Mouse (Mus musculus): ENCODE data around the gene Ssu72. TPM values are rescaled to one million over a fixed set of nuclear protein-coding genes. Genes with fewer than 3 reads are reported as not detected.
"Not testable (repeated sequence)": the region's sequence is repeated elsewhere in the genome, so short reads cannot be mapped to it uniquely, and the experiment has no call there.

Gene Ssu72
- polyA plus RNA-seq, 1 experiment from 2014 or later, result 52.4 TPM

DNA sequence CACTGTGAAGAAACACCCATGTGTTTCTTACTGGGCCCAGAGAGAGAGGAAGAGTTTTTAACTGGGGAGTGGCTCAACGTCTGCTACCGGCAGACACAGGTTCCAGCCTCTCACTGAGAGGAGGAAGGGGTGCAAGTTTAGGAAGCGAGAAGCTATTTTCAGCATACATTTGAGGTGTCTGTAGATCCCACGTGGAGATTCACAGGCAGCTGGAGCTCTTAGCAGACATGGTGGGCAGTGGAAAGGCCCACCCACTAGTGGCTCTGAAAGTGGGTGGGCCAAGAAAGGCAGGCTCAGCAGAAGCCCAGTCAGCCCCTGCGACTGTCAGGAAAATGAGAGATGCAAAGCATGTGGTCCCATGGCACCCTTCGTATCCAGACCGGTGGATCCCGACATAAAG is 33.7 kb downstream of the Ssu72 start:
- Histone ChIP-seq H3K27me3 (0 out of 2 replicates have a peak, but pooled peaks cover 6% of the 10 kb centered on the region), H3K9me3 (replicated peaks) (no peaks in the 10 kb centered on the region), H3K27ac (replicated peaks) (no peak overlapping the region), H3K4me2 (no peak overlapping the region), H3K4me3 (replicated peaks) (no peak overlapping the region), H3K9ac (no peak overlapping the region), H3K4me1 (replicated peaks) (peaks cover 25% of the 10 kb centered on the region), H3K36me3 (replicated peaks) (peaks cover 33% of the 10 kb centered on the region)
- WGBS (ENCODE audit: insufficient replicate concordance), result 53% methylated on average over 8 of the region's 8 CpGs
- ATAC-seq (ENCODE audit: insufficient read depth), result no peak

DNA sequence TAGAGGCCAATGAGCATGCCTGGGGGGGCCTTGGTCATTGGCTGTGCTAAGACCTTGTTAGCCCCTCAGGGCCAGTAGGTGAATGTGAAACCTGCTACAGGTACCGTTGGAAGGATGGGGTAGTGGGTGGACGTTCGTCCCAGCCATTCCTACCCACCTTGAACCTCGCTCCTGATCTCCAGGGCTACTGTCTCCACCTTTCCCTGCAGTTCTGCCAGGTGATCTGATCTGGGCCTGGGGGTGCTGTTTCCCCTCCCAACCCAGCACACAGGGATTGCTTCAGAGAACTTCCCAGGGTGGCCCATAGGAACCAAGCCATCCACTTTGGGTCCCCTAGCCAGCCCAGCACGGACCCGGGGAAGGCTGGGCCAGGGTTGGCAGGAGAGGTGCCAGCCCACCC is 34.6 kb downstream of the Ssu72 start:
- Histone ChIP-seq H3K36me3 (replicated peaks) (peaks cover 42% of the 10 kb centered on the region), H3K27me3 (0 out of 2 replicates have a peak, but pooled peaks cover 6% of the 10 kb centered on the region), H3K9ac (no peak overlapping the region), H3K4me3 (replicated peaks) (no peak overlapping the region), H3K4me2 (no peak overlapping the region), H3K27ac (replicated peaks) (no peak overlapping the region), H3K9me3 (replicated peaks) (no peaks in the 10 kb centered on the region), H3K4me1 (replicated peaks) (peaks cover 19% of the 10 kb centered on the region)
- 70% methylated on average over 6 of the region's 6 CpGs for WGBS (ENCODE audit: insufficient replicate concordance)
- no peak for ATAC-seq (ENCODE audit: insufficient read depth)

DNA sequence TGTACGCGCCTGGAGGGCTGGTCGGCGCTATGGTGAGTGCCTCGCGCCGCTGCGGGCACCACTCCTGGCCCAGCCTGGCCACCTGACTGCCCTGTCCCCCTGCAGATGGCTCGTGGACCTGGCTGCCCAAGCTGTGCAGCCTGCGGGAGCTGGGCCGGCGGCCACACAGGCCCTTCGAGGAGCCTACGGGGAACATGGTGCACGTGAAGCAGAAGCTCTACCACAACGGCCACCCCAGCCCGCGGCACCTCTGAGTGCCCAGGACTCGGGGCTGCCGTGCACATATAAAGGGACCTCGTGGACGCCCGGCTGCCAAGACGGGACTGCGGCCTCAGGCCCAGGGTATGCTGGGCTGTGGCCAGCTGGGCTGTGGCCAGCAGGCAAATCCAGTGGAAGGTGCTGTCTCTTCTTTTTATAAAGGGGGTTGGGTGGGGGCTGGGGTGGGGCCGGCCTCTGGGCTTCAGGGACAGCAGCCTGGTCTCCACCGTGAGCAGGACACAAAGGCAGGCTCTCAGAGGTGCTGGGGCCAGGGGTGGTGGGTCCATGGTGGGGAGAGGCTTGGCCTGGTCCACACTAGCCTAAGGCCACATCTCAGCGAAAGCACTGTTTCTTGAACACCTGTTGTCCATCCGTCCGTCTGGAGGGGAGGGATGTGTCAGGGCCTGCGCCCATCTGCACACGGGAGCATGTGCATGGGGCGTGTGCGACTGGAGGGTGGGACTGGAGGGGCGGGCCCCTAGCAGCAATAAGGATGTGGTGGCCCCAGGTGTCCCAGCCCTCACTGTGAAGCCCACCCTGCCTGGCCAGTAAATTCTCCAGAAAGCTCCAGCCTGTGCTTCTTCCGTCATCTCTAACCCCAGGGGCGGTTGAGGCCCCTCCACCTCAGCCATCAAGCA is 35.4 kb downstream of the Ssu72 start:
- H3K4me2 ChIP-seq, result no peak overlapping the region
- ATAC-seq (ENCODE audit: insufficient read depth), result no peak
- no peak overlapping the region for H3K27ac ChIP-seq (replicated peaks)
- no peak overlapping the region for H3K4me3 ChIP-seq (replicated peaks)
- peaks cover 11% of the 10 kb centered on the region for H3K4me1 ChIP-seq (replicated peaks)
- no peaks in the 10 kb centered on the region for H3K9me3 ChIP-seq (replicated peaks)
- H3K36me3 ChIP-seq (replicated peaks), result peaks cover 51% of the 10 kb centered on the region
- WGBS (ENCODE audit: insufficient replicate concordance), result 76% methylated on average over 37 of the region's 37 CpGs
- 0 out of 2 replicates have a peak, but pooled peaks cover 6% of the 10 kb centered on the region for H3K27me3 ChIP-seq
- H3K9ac ChIP-seq, result no peak overlapping the region

- WGBS (ENCODE audit: insufficient replicate concordance), result 81% methylated on average over 10 of the region's 10 CpGs
- H3K4me1 ChIP-seq (replicated peaks); H3K27me3 ChIP-seq; H3K9ac ChIP-seq; H3K4me2 ChIP-seq; H3K4me3 ChIP-seq (replicated peaks); H3K27ac ChIP-seq (replicated peaks); ATAC-seq (ENCODE audit: insufficient read depth); H3K9me3 ChIP-seq (replicated peaks): not testable (repeated sequence)
- peaks cover 58% of the 10 kb centered on the region for H3K36me3 ChIP-seq (replicated peaks)
Measured at GRCm38 (mm10) chr4:155740681-155741080, 36.1 kb downstream of the Ssu72 start.

- Histone ChIP-seq H3K27me3 (no peaks in the 10 kb centered on the region), H3K4me3 (replicated peaks) (no peak overlapping the region), H3K4me2 (no peak overlapping the region), H3K9ac (no peak overlapping the region), H3K36me3 (replicated peaks) (peaks cover 77% of the 10 kb centered on the region), H3K27ac (replicated peaks) (no peak overlapping the region), H3K9me3 (replicated peaks) (no peaks in the 10 kb centered on the region), H3K4me1 (replicated peaks) (no peaks in the 10 kb centered on the region)
- 77% methylated on average over 5 of the region's 5 CpGs for WGBS (ENCODE audit: insufficient replicate concordance)
- no peak for ATAC-seq (ENCODE audit: insufficient read depth)
Measured at GRCm38 (mm10) chr4:155742684-155743083, 38.1 kb downstream of the Ssu72 start.

DNA sequence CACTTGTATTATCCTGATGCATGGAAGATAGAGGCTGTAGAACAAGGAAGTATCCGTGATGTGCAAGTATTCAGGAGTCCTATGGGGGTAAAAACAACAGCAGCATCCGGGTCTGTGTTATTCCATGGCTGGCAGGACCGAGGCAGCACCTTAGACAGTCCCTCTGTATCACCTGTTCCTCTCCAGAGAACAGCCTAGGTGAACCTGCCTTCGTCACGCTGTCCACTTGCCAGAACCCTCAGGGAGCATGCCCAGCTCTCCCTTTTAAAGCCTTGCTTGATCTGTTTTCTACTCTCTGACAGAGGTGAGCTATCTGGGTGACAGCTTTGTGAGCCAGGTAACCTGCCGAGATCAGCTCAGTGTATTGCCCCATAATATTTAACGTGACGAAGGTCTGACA is 39.9 kb downstream of the Ssu72 start:
- H3K4me1 ChIP-seq (replicated peaks), result no peaks in the 10 kb centered on the region
- no peaks in the 10 kb centered on the region for H3K27me3 ChIP-seq
- H3K9me3 ChIP-seq (replicated peaks), result no peaks in the 10 kb centered on the region
- H3K4me2 ChIP-seq, result no peak overlapping the region
- no peak overlapping the region for H3K4me3 ChIP-seq (replicated peaks)
- no peak overlapping the region for H3K27ac ChIP-seq (replicated peaks)
- H3K9ac ChIP-seq, result no peak overlapping the region
- 78% methylated on average over 8 of the region's 8 CpGs for WGBS (ENCODE audit: insufficient replicate concordance)
- no peak for ATAC-seq (ENCODE audit: insufficient read depth)
- peaks cover 95% of the 10 kb centered on the region for H3K36me3 ChIP-seq (replicated peaks)

DNA sequence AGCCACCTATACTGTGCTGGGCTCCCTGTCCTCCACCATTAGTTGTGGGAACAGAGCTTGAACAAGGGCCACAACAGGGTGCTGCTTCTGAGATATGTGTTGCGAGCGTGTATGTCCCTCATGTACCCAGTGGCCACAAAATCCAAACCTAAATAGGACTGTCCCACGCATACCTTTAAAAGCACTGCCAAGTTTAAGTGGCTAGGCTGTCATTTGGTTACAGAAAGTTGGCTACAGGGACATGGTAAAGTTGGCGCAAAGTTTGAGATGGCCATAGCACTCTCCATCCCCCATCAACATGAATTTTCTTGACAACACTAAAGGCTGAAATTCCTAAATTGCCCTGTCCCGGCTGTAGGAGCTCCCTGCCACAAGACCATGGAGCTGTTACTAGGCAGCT is 40.5 kb downstream of the Ssu72 start:
- H3K27me3 ChIP-seq, result no peaks in the 10 kb centered on the region
- H3K9me3 ChIP-seq (replicated peaks), result no peaks in the 10 kb centered on the region
- H3K9ac ChIP-seq, result no peak overlapping the region
- 79% methylated on average over 5 of the region's 5 CpGs for WGBS (ENCODE audit: insufficient replicate concordance)
- H3K27ac ChIP-seq (replicated peaks), result no peak overlapping the region
- ATAC-seq (ENCODE audit: insufficient read depth), result no peak
- H3K36me3 ChIP-seq (replicated peaks), result peaks cover 97% of the 10 kb centered on the region
- H3K4me2 ChIP-seq, result no peak overlapping the region
- H3K4me1 ChIP-seq (replicated peaks), result no peaks in the 10 kb centered on the region
- no peak overlapping the region for H3K4me3 ChIP-seq (replicated peaks)

DNA sequence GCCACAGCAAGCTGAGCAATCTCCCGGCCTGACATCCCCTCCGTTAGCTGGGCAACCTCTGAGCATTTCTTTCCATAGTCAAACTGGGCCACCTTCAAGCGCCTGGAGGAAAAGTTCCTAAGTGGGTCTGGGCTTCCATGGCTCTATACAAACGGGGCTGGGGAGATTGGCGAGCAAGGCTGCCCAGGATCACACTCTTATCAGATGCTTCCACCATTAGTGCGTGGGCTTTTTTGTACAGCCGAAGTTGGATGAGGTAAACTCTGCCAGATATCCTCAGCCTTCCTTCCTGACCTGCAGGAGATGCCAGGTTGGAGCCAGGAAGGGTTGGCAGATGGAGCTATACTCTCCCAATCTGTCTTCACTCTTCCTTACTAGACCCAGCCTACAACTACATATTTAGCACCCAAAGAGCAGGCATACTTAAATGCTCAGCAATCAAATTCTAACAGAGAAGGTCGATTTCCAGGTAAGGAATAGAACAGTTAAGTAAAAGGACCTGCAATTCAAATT is 41.5 kb downstream of the Ssu72 start:
- Histone ChIP-seq H3K9me3 (replicated peaks) (no peaks in the 10 kb centered on the region), H3K36me3 (replicated peaks) (peaks cover 97% of the 10 kb centered on the region), H3K4me2 (no peak overlapping the region), H3K27ac (replicated peaks) (no peak overlapping the region), H3K9ac (no peak overlapping the region), H3K4me1 (replicated peaks) (no peaks in the 10 kb centered on the region), H3K27me3 (no peaks in the 10 kb centered on the region), H3K4me3 (replicated peaks) (no peak overlapping the region)
- 69% methylated on average over 8 of the region's 8 CpGs for WGBS (ENCODE audit: insufficient replicate concordance)
- ATAC-seq (ENCODE audit: insufficient read depth), result no peak

GRCm38 (mm10) chr4:155746575-155747490 is 42.2 kb downstream of the Ssu72 start:
- Histone ChIP-seq H3K36me3 (replicated peaks) (peaks cover 97% of the 10 kb centered on the region), H3K9me3 (replicated peaks) (no peaks in the 10 kb centered on the region), H3K4me1 (replicated peaks) (no peaks in the 10 kb centered on the region), H3K27ac (replicated peaks) (no peak overlapping the region), H3K4me3 (replicated peaks) (no peak overlapping the region), H3K4me2 (no peak overlapping the region), H3K27me3 (no peaks in the 10 kb centered on the region), H3K9ac (no peak overlapping the region)
- WGBS (ENCODE audit: insufficient replicate concordance), result 80% methylated on average over 17 of the region's 17 CpGs
- ATAC-seq (ENCODE audit: insufficient read depth), result peak; percentile 22; the same call in 1 of the 2 replicates

DNA sequence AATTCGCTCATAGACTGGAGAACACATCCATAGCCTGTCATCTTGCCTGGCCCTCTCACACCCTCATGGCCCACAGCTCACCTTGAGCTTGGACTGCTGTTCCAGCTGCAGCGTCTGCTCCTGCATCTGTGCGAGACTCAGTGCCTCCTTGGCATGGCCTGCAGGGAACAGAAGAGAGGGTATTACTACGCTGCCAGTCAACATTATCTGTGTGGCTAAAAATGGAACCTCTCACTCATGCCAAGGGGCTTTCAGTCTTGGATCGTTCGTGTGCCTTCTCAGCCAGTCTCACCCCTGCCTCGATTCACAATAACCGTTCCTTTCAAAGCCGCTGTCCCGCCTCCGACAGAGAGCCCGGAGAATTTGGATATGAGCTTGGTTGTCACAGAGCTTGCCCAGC is 52.4 kb downstream of the Ssu72 start:
- WGBS (ENCODE audit: insufficient replicate concordance), result 75% methylated on average over 12 of the region's 12 CpGs
- no peak overlapping the region for H3K27ac ChIP-seq (replicated peaks)
- no peak overlapping the region for H3K4me2 ChIP-seq
- no peak overlapping the region for H3K9ac ChIP-seq
- H3K9me3 ChIP-seq (replicated peaks), result no peaks in the 10 kb centered on the region
- H3K27me3 ChIP-seq, result no peaks in the 10 kb centered on the region
- H3K4me3 ChIP-seq (replicated peaks), result no peak overlapping the region
- no peak for ATAC-seq (ENCODE audit: insufficient read depth)
- H3K36me3 ChIP-seq (replicated peaks), result peaks cover 59% of the 10 kb centered on the region
- H3K4me1 ChIP-seq (replicated peaks), result peaks cover 36% of the 10 kb centered on the region
